Mouse (Mus musculus): ENCODE measurements around the gene Slc12a3.

- TF ChIP-seq CTCF (IDR thresholded peaks at IDR 0.05; ENCODE audit: control insufficient read depth, insufficient read depth, insufficient read length) (no peak), MAX (IDR thresholded peaks at IDR 0.05) (no peak), CEBPB (IDR thresholded peaks at IDR 0.05; ENCODE audit: low read depth) (no peak), MYOG (IDR thresholded peaks at IDR 0.05; ENCODE audit: control insufficient read depth, extremely low read depth, insufficient read length) (no peak), USF1 (IDR thresholded peaks at IDR 0.05; ENCODE audit: low read depth) (peak; percentile 49)
These were observed 86.2 kb downstream of the Slc12a3 start for GRCm38 (mm10) chr8:94415218-94415617.

Measured in C2C12 (cell line).